Mouse (Mus musculus) lung, adult 2 months (tissue): ENCODE results near the gene Boll.

ENCODE experiments used
- CTCF ChIP-seq: fragments of 200-500 bp; IDR thresholded peaks from 2 replicates; pipeline ENCODE4 v1.5.1; 2011; ENCODE audit warnings: mild to moderate bottlenecking, low read length, control low read depth; ENCODE audit not compliant: insufficient read depth
- POLR2A ChIP-seq: fragments of 200-500 bp; IDR thresholded peaks from 2 replicates; pipeline ENCODE4 v1.6.1; 2011; ENCODE audit warnings: low read depth, mild to moderate bottlenecking, control low read depth, low read length, borderline replicate concordance; ENCODE audit errors: extremely low read depth

- TF ChIP-seq CTCF (no peak), POLR2A (no peak)
These were observed 47.8 kb upstream of the Boll start for GRCm38 (mm10) chr1:55411079-55411478.
